Mouse (Mus musculus): Measurements from ENCODE around the gene Gm15155. TPM values are rescaled to one million over a fixed set of nuclear protein-coding genes. Genes with fewer than 3 reads are reported as not detected.
"Not testable (repeated sequence)": the region's sequence is repeated elsewhere in the genome, so short reads cannot be mapped to it uniquely, and the experiment has no call there.

Gene Gm15155
- polyA plus RNA-seq, 1 experiment from 2014 or later = not detected

- H3K36me3 ChIP-seq (ENCODE audit: control insufficient read depth, insufficient read depth) = no peaks in the 10 kb centered on the region
- H3K27me3 ChIP-seq (replicated peaks; ENCODE audit: control insufficient read depth, insufficient read depth, low read length) = no peaks in the 10 kb centered on the region
- no peak overlapping the region for H3K4me2 ChIP-seq (replicated peaks; ENCODE audit: low read depth)
- no peaks in the 10 kb centered on the region for H3K9me3 ChIP-seq (ENCODE audit: control insufficient read depth)
- no peak overlapping the region for H3K9ac ChIP-seq (ENCODE audit: low read depth, low read length)
- WGBS = 68% methylated on average over 1 of the region's 1 CpGs
- no peak overlapping the region for H3K27ac ChIP-seq (ENCODE audit: low read depth, low read length)
- no peaks in the 10 kb centered on the region for H3K4me1 ChIP-seq (replicated peaks; ENCODE audit: control insufficient read depth, insufficient read depth, low read length)
- no peak overlapping the region for H3K4me3 ChIP-seq (ENCODE audit: low read depth, low read length)
- ATAC-seq = no peak
- no peak for TF ChIP-seq CTCF (IDR thresholded peaks at IDR 0.05; ENCODE audit: low read depth)
These were observed 275.5 kb downstream of the Gm15155 start for GRCm38 (mm10) chrX:155900040-155900439.

- ATAC-seq = no peak
- no peak overlapping the region for H3K27ac ChIP-seq (ENCODE audit: low read depth, low read length)
- H3K4me2 ChIP-seq (replicated peaks; ENCODE audit: low read depth) = no peak overlapping the region
- H3K4me3 ChIP-seq (ENCODE audit: low read depth, low read length) = no peak overlapping the region
- H3K9me3 ChIP-seq (ENCODE audit: control insufficient read depth) = no peaks in the 10 kb centered on the region
- H3K36me3 ChIP-seq (ENCODE audit: control insufficient read depth, insufficient read depth) = no peaks in the 10 kb centered on the region
- H3K4me1 ChIP-seq (replicated peaks; ENCODE audit: control insufficient read depth, insufficient read depth, low read length) = no peaks in the 10 kb centered on the region
- TF ChIP-seq CTCF (IDR thresholded peaks at IDR 0.05; ENCODE audit: low read depth) = no peak
- H3K27me3 ChIP-seq (replicated peaks; ENCODE audit: control insufficient read depth, insufficient read depth, low read length) = no peaks in the 10 kb centered on the region
- H3K9ac ChIP-seq (ENCODE audit: low read depth, low read length) = no peak overlapping the region
These were observed 277.2 kb downstream of the Gm15155 start for GRCm38 (mm10) chrX:155901742-155902141.

GRCm38 (mm10) chrX:155903108-155903507 is 278.6 kb downstream of the Gm15155 start:
- no peak for ATAC-seq
- Histone ChIP-seq H3K27me3 (replicated peaks; ENCODE audit: control insufficient read depth, insufficient read depth, low read length) (no peaks in the 10 kb centered on the region), H3K4me3 (ENCODE audit: low read depth, low read length) (no peak overlapping the region), H3K9me3 (ENCODE audit: control insufficient read depth) (no peaks in the 10 kb centered on the region), H3K4me1 (replicated peaks; ENCODE audit: control insufficient read depth, insufficient read depth, low read length) (no peaks in the 10 kb centered on the region), H3K4me2 (replicated peaks; ENCODE audit: low read depth) (no peak overlapping the region), H3K27ac (ENCODE audit: low read depth, low read length) (no peak overlapping the region), H3K36me3 (ENCODE audit: control insufficient read depth, insufficient read depth) (no peaks in the 10 kb centered on the region), H3K9ac (ENCODE audit: low read depth, low read length) (no peak overlapping the region)
- TF ChIP-seq CTCF (IDR thresholded peaks at IDR 0.05; ENCODE audit: low read depth) = no peak
- 22% methylated on average over 1 of the region's 1 CpGs for WGBS

- TF ChIP-seq CTCF (IDR thresholded peaks at IDR 0.05; ENCODE audit: low read depth) = no peak
- ATAC-seq = 0 out of 2 replicates have a peak, but pooled peaks have one; percentile 49
- H3K27ac ChIP-seq (ENCODE audit: low read depth, low read length) = no peak overlapping the region
- no peaks in the 10 kb centered on the region for H3K27me3 ChIP-seq (replicated peaks; ENCODE audit: control insufficient read depth, insufficient read depth, low read length)
- 40% methylated on average over 1 of the region's 1 CpGs for WGBS
- no peak overlapping the region for H3K4me3 ChIP-seq (ENCODE audit: low read depth, low read length)
- H3K36me3 ChIP-seq (ENCODE audit: control insufficient read depth, insufficient read depth) = no peaks in the 10 kb centered on the region
- no peaks in the 10 kb centered on the region for H3K9me3 ChIP-seq (ENCODE audit: control insufficient read depth)
- H3K4me2 ChIP-seq (replicated peaks; ENCODE audit: low read depth) = no peak overlapping the region
- H3K4me1 ChIP-seq (replicated peaks; ENCODE audit: control insufficient read depth, insufficient read depth, low read length) = no peaks in the 10 kb centered on the region
- H3K9ac ChIP-seq (ENCODE audit: low read depth, low read length) = no peak overlapping the region
These were observed 385.2 kb downstream of the Gm15155 start for GRCm38 (mm10) chrX:156009756-156010155.

GRCm38 (mm10) chrX:156155776-156156175 is 531.2 kb downstream of the Gm15155 start:
- WGBS = 46% methylated on average over 2 of the region's 2 CpGs
- no peak for TF ChIP-seq CTCF (IDR thresholded peaks at IDR 0.05; ENCODE audit: low read depth)
- no peak overlapping the region for H3K4me2 ChIP-seq (replicated peaks; ENCODE audit: low read depth)
- H3K9me3 ChIP-seq (ENCODE audit: control insufficient read depth) = no peaks in the 10 kb centered on the region
- no peaks in the 10 kb centered on the region for H3K4me1 ChIP-seq (replicated peaks; ENCODE audit: control insufficient read depth, insufficient read depth, low read length)
- no peak overlapping the region for H3K27ac ChIP-seq (ENCODE audit: low read depth, low read length)
- H3K9ac ChIP-seq (ENCODE audit: low read depth, low read length) = no peak overlapping the region
- H3K36me3 ChIP-seq (ENCODE audit: control insufficient read depth, insufficient read depth) = no peaks in the 10 kb centered on the region
- ATAC-seq = no peak
- no peaks in the 10 kb centered on the region for H3K27me3 ChIP-seq (replicated peaks; ENCODE audit: control insufficient read depth, insufficient read depth, low read length)
- H3K4me3 ChIP-seq (ENCODE audit: low read depth, low read length) = no peak overlapping the region

- Histone ChIP-seq H3K4me2 (replicated peaks; ENCODE audit: low read depth) (no peak overlapping the region), H3K9ac (ENCODE audit: low read depth, low read length) (no peak overlapping the region), H3K9me3 (ENCODE audit: control insufficient read depth) (no peaks in the 10 kb centered on the region), H3K4me1 (replicated peaks; ENCODE audit: control insufficient read depth, insufficient read depth, low read length) (no peaks in the 10 kb centered on the region), H3K27ac (ENCODE audit: low read depth, low read length) (no peak overlapping the region), H3K4me3 (ENCODE audit: low read depth, low read length) (no peak overlapping the region), H3K36me3 (ENCODE audit: control insufficient read depth, insufficient read depth) (no peaks in the 10 kb centered on the region), H3K27me3 (replicated peaks; ENCODE audit: control insufficient read depth, insufficient read depth, low read length) (no peaks in the 10 kb centered on the region)
- TF ChIP-seq CTCF (IDR thresholded peaks at IDR 0.05; ENCODE audit: low read depth) = no peak
- ATAC-seq = no peak
These were observed 547.0 kb downstream of the Gm15155 start for GRCm38 (mm10) chrX:156171587-156171986.

GRCm38 (mm10) chrX:156303806-156304205 is 679.3 kb downstream of the Gm15155 start:
- H3K4me2 ChIP-seq (replicated peaks; ENCODE audit: low read depth); H3K27me3 ChIP-seq (replicated peaks; ENCODE audit: control insufficient read depth, insufficient read depth, low read length); H3K36me3 ChIP-seq (ENCODE audit: control insufficient read depth, insufficient read depth); H3K9me3 ChIP-seq (ENCODE audit: control insufficient read depth); H3K4me1 ChIP-seq (replicated peaks; ENCODE audit: control insufficient read depth, insufficient read depth, low read length); H3K9ac ChIP-seq (ENCODE audit: low read depth, low read length); ATAC-seq; H3K27ac ChIP-seq (ENCODE audit: low read depth, low read length); H3K4me3 ChIP-seq (ENCODE audit: low read depth, low read length): not testable (repeated sequence)

Other genes starting within 250 kb of the Gm15155 start
- gene Ptchd1, start 927 bp upstream of the Gm15155 start, polyA plus RNA-seq (2015; fragmentation: Nextera tagmentation; extraction: Ambion mirVana) = 0.56 and 0.82 TPM in 2 replicates

Data from intestine, postnatal 0 days (tissue).